Mouse (Mus musculus) erythroid progenitor cell, adult 5-6 weeks (primary cell): Measurements from ENCODE around the gene Hoxa1. TPM values are rescaled to one million over a fixed set of nuclear protein-coding genes. Genes with fewer than 3 reads are reported as not detected.

Experiments
- ATAC-seq: replicated peaks from 2 replicates; pipeline ENCODE4 v1.8.0; 2016; ENCODE audit warnings: moderate number of reproducible peaks, mild to moderate bottlenecking, moderate TSS enrichment, inconsistent platforms; ENCODE audit not compliant: poor library complexity, low FRiP score, severe bottlenecking
- total RNA-seq, 2 experiments: library from RNA; stranded (forward) in 1 of 2; stranded (reverse) in 1 of 2; fragments of 150-400 nt in 1 of 2; fragments of 186-747, 209-891 nt in 1 of 2; gene quantifications; 2 replicates each; pipeline versions ENCODE4 v1.2.3 to v1.2.4; 2015 to 2017; ENCODE audit warnings: low replicate concordance in 2 of 2

The Hoxa1 gene
- total RNA-seq, 2 experiments from 2014 or later = not detected

DNA sequence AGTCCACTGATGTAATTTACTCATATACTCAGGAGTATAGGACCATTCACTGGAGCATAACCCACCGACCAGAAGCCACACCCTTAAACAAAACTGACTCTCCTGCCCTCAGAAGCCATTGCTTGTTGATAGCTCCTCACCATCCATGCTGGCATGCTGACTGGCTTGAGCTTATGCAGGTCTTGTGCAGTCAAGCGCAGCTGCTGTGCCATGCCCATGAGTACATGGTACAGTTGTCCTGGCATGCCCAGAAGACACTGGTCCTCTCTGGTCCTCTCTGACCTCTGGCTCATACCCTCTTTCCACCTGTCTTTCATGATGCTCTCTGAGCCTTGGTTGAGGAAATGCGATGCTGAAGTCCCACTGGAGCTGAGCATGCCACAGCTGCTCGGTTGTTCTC lies 34.4 kb downstream of the Hoxa1 start:
- ATAC-seq = no peak

- no peak for ATAC-seq
Measured at GRCm38 (mm10) chr6:52121173-52121572, 36.9 kb downstream of the Hoxa1 start.

DNA sequence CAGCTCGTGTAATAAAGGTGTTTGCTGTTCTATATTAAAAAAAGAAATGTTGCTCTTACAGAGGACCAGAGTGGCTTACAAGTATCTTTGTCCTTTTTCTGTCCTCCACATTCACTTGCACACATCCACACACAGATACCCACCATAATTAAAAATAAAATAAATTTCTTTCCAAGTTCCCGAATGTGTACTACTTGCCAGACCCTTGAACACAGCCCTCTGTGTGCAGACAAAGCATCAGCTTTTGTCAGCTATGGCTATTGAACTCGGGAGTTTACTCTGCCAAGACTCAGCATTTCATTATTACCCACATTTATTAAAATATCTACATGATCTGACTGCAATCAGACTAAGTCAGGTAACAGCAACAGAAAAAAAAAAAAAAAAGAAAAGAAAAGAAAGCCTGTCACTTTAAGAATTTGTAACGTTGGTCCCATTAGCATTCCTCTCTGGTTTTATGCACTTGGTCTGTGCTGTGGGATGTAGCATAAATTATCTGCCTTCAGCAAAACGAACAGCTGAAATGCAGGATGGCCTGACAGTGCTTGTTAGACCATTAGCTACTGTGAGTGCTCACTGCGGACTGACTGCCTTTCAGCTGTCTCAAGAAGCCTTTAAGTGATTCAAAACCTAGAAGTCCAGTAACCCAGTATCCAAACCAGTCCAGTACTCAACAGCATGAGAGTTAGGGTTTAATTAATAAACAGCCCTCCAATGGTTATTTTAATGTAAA lies 39.0 kb downstream of the Hoxa1 start:
- no peak for ATAC-seq

DNA sequence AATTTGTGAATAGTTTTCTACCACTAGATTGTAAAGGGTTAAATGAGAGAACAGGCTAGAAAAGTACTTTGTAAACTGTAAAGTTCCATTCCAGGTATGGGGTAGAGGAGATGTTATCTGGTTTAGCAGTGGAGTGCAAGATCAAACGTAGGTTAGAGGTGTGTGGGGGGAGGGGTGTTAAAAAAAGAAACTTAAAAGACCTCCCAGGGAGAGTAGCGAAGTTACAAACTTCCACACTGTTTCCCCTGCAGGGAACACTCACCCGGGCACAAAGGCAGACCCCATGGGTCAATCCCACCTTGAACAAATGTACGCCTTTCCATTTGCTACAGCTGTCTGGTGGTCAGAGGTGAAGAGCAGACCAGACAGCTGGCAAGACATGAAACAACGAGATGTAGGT lies 42.2 kb downstream of the Hoxa1 start:
- ATAC-seq = no peak

- no peak for ATAC-seq
Measured at GRCm38 (mm10) chr6:52111846-52112245, 46.3 kb downstream of the Hoxa1 start.

DNA sequence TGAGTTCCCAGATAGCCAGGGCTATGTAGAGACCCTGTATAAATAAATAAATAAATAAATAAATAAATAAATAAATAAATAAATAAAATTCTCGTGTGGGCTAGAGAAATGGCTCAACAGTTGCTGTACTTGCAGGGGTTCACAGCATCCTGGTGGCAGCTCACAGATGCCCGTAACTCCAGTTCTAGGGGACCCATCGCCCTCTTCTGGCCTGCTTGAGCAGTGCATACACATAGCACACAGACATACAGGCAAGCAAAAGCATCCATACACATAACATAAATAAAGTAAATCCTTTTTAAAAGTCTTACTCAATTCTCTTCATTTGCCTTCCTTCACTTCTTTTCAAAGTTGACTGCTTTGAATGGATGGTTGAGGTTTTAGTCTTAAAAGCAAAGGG lies 50.7 kb downstream of the Hoxa1 start:
- ATAC-seq = no peak

- no peak for ATAC-seq
Measured at GRCm38 (mm10) chr6:52106716-52107115, 51.4 kb downstream of the Hoxa1 start.

DNA sequence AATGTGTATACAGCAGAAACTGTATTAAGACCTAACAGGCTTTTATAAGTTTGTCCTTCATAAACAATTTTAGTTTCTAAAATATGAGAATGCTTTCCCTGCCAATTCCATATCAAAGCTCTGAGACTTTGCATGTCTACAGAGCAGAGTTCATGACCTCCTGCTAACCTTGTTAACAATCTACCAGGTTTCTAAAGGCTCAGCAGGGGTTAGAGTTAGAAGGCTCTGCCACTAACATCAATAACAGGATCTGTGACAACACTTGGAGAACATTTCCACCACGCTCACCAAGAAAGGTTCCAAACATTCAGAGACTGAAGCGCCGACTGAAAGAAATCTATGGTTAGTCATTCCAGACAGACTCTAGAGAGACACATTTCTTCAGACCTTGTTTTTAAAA lies 51.9 kb downstream of the Hoxa1 start:
- ATAC-seq = no peak

Other genes starting within 250 kb of the Hoxa1 start
- 18.0 and 55.8 TPM in 2 replicates for gene Skap2, start 145.8 kb downstream of the Hoxa1 start, total RNA-seq (2015; ENCODE audit: low replicate concordance)
- gene Skap2, start 145.8 kb downstream of the Hoxa1 start, total RNA-seq (2017; ENCODE audit: low replicate concordance) = 19.4 and 47.4 TPM in 2 replicates
- gene Hoxa2, start 6.5 kb upstream of the Hoxa1 start, total RNA-seq (2015; ENCODE audit: low replicate concordance) = not detected in 2 replicates
- not detected in 2 replicates for gene Hoxa2, start 6.5 kb upstream of the Hoxa1 start, total RNA-seq (2017; ENCODE audit: low replicate concordance)
- gene 5730596B20Rik, start 19.2 kb upstream of the Hoxa1 start, total RNA-seq (2015; ENCODE audit: low replicate concordance) = not detected in 2 replicates
- not detected in 2 replicates for gene 5730596B20Rik, start 19.2 kb upstream of the Hoxa1 start, total RNA-seq (2017; ENCODE audit: low replicate concordance)
- not detected in 2 replicates for gene Hoxa4, start 33.4 kb upstream of the Hoxa1 start, total RNA-seq (2015; ENCODE audit: low replicate concordance)
- not detected in 2 replicates for gene Hoxa4, start 33.4 kb upstream of the Hoxa1 start, total RNA-seq (2017; ENCODE audit: low replicate concordance)
- gene Hoxa5, start 46.3 kb upstream of the Hoxa1 start, total RNA-seq (2015; ENCODE audit: low replicate concordance) = not detected in 2 replicates
- gene Hoxa5, start 46.3 kb upstream of the Hoxa1 start, total RNA-seq (2017; ENCODE audit: low replicate concordance) = not detected in 2 replicates
- gene Hoxa6, start 50.4 kb upstream of the Hoxa1 start, total RNA-seq (2015; ENCODE audit: low replicate concordance) = not detected in 2 replicates
- gene Hoxa6, start 50.4 kb upstream of the Hoxa1 start, total RNA-seq (2017; ENCODE audit: low replicate concordance) = not detected in 2 replicates
- not detected in 2 replicates for gene Hoxa3, start 55.0 kb upstream of the Hoxa1 start, total RNA-seq (2015; ENCODE audit: low replicate concordance)
- gene Hoxa3, start 55.0 kb upstream of the Hoxa1 start, total RNA-seq (2017; ENCODE audit: low replicate concordance) = 0.45 TPM in 1 of 2 replicates, not detected in the other
- not detected in 2 replicates for gene Gm28308, start 55.0 kb upstream of the Hoxa1 start, total RNA-seq (2015; ENCODE audit: low replicate concordance)
- gene Gm28308, start 55.0 kb upstream of the Hoxa1 start, total RNA-seq (2017; ENCODE audit: low replicate concordance) = not detected in 2 replicates
- 1.1 and 8.4 TPM in 2 replicates for gene Hoxa7, start 63.5 kb upstream of the Hoxa1 start, total RNA-seq (2015; ENCODE audit: low replicate concordance)
- gene Hoxa7, start 63.5 kb upstream of the Hoxa1 start, total RNA-seq (2017; ENCODE audit: low replicate concordance) = 1.3 and 3.8 TPM in 2 replicates
- 0.36 and 0.84 TPM in 2 replicates for gene Hoxa9, start 72.8 kb upstream of the Hoxa1 start, total RNA-seq (2015; ENCODE audit: low replicate concordance)
- gene Hoxa9, start 72.8 kb upstream of the Hoxa1 start, total RNA-seq (2017; ENCODE audit: low replicate concordance) = 4.5 TPM in 1 of 2 replicates, not detected in the other
- not detected in 2 replicates for gene Hoxa10, start 82.5 kb upstream of the Hoxa1 start, total RNA-seq (2015; ENCODE audit: low replicate concordance)
- gene Hoxa10, start 82.5 kb upstream of the Hoxa1 start, total RNA-seq (2017; ENCODE audit: low replicate concordance) = 0.15 TPM in 1 of 2 replicates, not detected in the other
- not detected in 2 replicates for gene Hoxa11, start 87.5 kb upstream of the Hoxa1 start, total RNA-seq (2015; ENCODE audit: low replicate concordance)
- not detected in 2 replicates for gene Hoxa11, start 87.5 kb upstream of the Hoxa1 start, total RNA-seq (2017; ENCODE audit: low replicate concordance)
- gene Hoxa13, start 102.6 kb upstream of the Hoxa1 start, total RNA-seq (2015; ENCODE audit: low replicate concordance) = not detected in 2 replicates
- not detected in 2 replicates for gene Hoxa13, start 102.6 kb upstream of the Hoxa1 start, total RNA-seq (2017; ENCODE audit: low replicate concordance)
- gene Evx1, start 155.2 kb upstream of the Hoxa1 start, total RNA-seq (2015; ENCODE audit: low replicate concordance) = not detected in 2 replicates
- gene Evx1, start 155.2 kb upstream of the Hoxa1 start, total RNA-seq (2017; ENCODE audit: low replicate concordance) = not detected in 2 replicates